Mouse (Mus musculus) cortical plate, adult 2 months (tissue): ENCODE results near the gene Cfap157. TPM values are rescaled to one million over a fixed set of nuclear protein-coding genes. Genes with fewer than 3 reads are reported as not detected.
A peak's percentile ranks its signal among the peaks of the same experiment; 100 is the strongest.

Experiments used
- H3K27ac ChIP-seq: fragments of 200-500 bp; 2 replicates; pipeline ENCODE4 v1.5.1; 2012; ENCODE audit warnings: low read length, control low read depth, inconsistent platforms; ENCODE audit not compliant: insufficient read depth
- H3K4me1 ChIP-seq: fragments of 200-500 bp; 2 replicates; pipeline ENCODE4 v1.6.1; 2011; ENCODE audit warnings: low read length; ENCODE audit not compliant: control insufficient read depth, insufficient read depth
- H3K4me3 ChIP-seq: fragments of 200-500 bp; 2 replicates; pipeline ENCODE4 v1.5.1; 2011; ENCODE audit warnings: mild to moderate bottlenecking, low read length, control low read depth; ENCODE audit not compliant: insufficient read depth
- CTCF ChIP-seq: fragments of 200-500 bp; IDR thresholded peaks from 2 replicates; pipeline ENCODE4 v1.5.1; 2011; ENCODE audit warnings: mild to moderate bottlenecking, control low read depth, low read length; ENCODE audit not compliant: insufficient read depth; ENCODE audit errors: extremely low read depth
- POLR2A ChIP-seq: fragments of 200-500 bp; IDR thresholded peaks from 2 replicates; pipeline ENCODE4 v1.6.1; 2011; ENCODE audit warnings: mild to moderate bottlenecking, low read length, control low read depth; ENCODE audit not compliant: insufficient read depth; ENCODE audit errors: extremely low read depth
- polyA plus RNA-seq: library from polyadenylated mRNA; depleted of rRNA; stranded (reverse); fragments of >200 nt; gene quantifications from 2 replicates; pipeline ENCODE4 v1.2.3, GENCODE M21; 2012

The Cfap157 gene
- polyA plus RNA-seq, 1 experiment = 0.35 TPM

- Histone ChIP-seq H3K4me1 (no peaks in the 10 kb centered on the region), H3K4me3 (peak within 1 kb of the TSS; percentile 93), H3K27ac (peak within 1 kb of the TSS; percentile 74)
- no peak for TF ChIP-seq POLR2A
Measured at GRCm38 (mm10) chr2:32740916-32741272, 43.3 kb downstream of the Cfap157 start, which contains the start of gene 6330409D20Rik. Gene 6330409D20Rik, minus strand, starts transcription at chr2:32741016.

GRCm38 (mm10) chr2:32739311-32739710, 44.9 kb downstream of the Cfap157 start:
- Histone ChIP-seq H3K27ac (no peak overlapping the region), H3K4me3 (no peak overlapping the region), H3K4me1 (no peaks in the 10 kb centered on the region)
- TF ChIP-seq CTCF (no peak), POLR2A (no peak)

GRCm38 (mm10) chr2:32737008-32737407, 47.2 kb downstream of the Cfap157 start:
- no peak overlapping the region for H3K27ac ChIP-seq
- H3K4me1 ChIP-seq = no peaks in the 10 kb centered on the region
- no peak overlapping the region for H3K4me3 ChIP-seq
- TF ChIP-seq POLR2A (no peak), CTCF (no peak)

- H3K4me3 ChIP-seq = no peak overlapping the region
- H3K4me1 ChIP-seq = no peaks in the 10 kb centered on the region
Measured at GRCm38 (mm10) chr2:32736306-32736829, 47.9 kb downstream of the Cfap157 start.

GRCm38 (mm10) chr2:32734933-32735332, 49.3 kb downstream of the Cfap157 start:
- Histone ChIP-seq H3K27ac (peak overlapping the region; percentile 73; the same call in 1 of the 2 replicates), H3K4me1 (no peaks in the 10 kb centered on the region), H3K4me3 (no peak overlapping the region)
- TF ChIP-seq CTCF (no peak), POLR2A (no peak)

More at GRCm38 (mm10) chr2:32736306-32736829, 47.9 kb downstream of the Cfap157 start:
- no peak overlapping the region for H3K27ac ChIP-seq
- TF ChIP-seq CTCF = no peak
- no peak for TF ChIP-seq POLR2A

- TF ChIP-seq CTCF (no peak), POLR2A (no peak)
- H3K4me1 ChIP-seq = no peaks in the 10 kb centered on the region
- peak overlapping the region; percentile 73; the same call in 1 of the 2 replicates for H3K27ac ChIP-seq
- H3K4me3 ChIP-seq = no peak overlapping the region
Measured at GRCm38 (mm10) chr2:32734480-32734879, 49.7 kb downstream of the Cfap157 start.

GRCm38 (mm10) chr2:32732695-32733094, 51.5 kb downstream of the Cfap157 start:
- no peaks in the 10 kb centered on the region for H3K4me1 ChIP-seq
- no peak overlapping the region for H3K27ac ChIP-seq
- TF ChIP-seq POLR2A (no peak), CTCF (no peak)

GRCm38 (mm10) chr2:32731911-32732310, 52.3 kb downstream of the Cfap157 start:
- H3K27ac ChIP-seq = no peak overlapping the region
- TF ChIP-seq CTCF (no peak), POLR2A (no peak)
- H3K4me1 ChIP-seq = no peaks in the 10 kb centered on the region
- H3K4me3 ChIP-seq = no peak overlapping the region

More at GRCm38 (mm10) chr2:32732695-32733094, 51.5 kb downstream of the Cfap157 start:
- no peak overlapping the region for H3K4me3 ChIP-seq

GRCm38 (mm10) chr2:32730854-32731253, 53.4 kb downstream of the Cfap157 start:
- no peak overlapping the region for H3K4me3 ChIP-seq
- H3K4me1 ChIP-seq = no peaks in the 10 kb centered on the region
- no peak for TF ChIP-seq CTCF
- TF ChIP-seq POLR2A = no peak
- H3K27ac ChIP-seq = no peak overlapping the region

- no peak overlapping the region for H3K4me3 ChIP-seq
- H3K27ac ChIP-seq = no peak overlapping the region
- no peaks in the 10 kb centered on the region for H3K4me1 ChIP-seq
- TF ChIP-seq POLR2A (no peak), CTCF (no peak)
Measured at GRCm38 (mm10) chr2:32729547-32729946, 54.7 kb downstream of the Cfap157 start.
